Mouse (Mus musculus) erythroblast, embryonic 14.5 days (primary cell): ENCODE data around the gene Tubg2.

Source experiments
- GATA1 ChIP-seq: IDR thresholded peaks from 2 replicates; pipeline ENCODE4 v1.6.1; 2012; ENCODE audit warnings: low read length, inconsistent platforms, mixed read lengths
- TAL1 ChIP-seq: IDR thresholded peaks from 3 replicates; pipeline ENCODE4 v1.6.1; 2012; ENCODE audit warnings: low read length, inconsistent platforms, mixed read lengths

GRCm38 (mm10) chr11:101120545-101121188 is 35.0 kb upstream of the Tubg2 start:
- TF ChIP-seq TAL1 (no peak), GATA1 (no peak)
